Mouse (Mus musculus): ENCODE measurements around the gene Aebp2. TPM values are rescaled to one million over a fixed set of nuclear protein-coding genes. Genes with fewer than 3 reads are reported as not detected.

The Aebp2 gene
- polyA plus RNA-seq (2012) = 36.7 and 47.9 TPM in 2 replicates

GRCm38 (mm10) chr6:140622391-140623225 is at the start of gene Aebp2:
TSS of gene Aebp2 (plus strand) at chr6:140622663.
- no peak for TF ChIP-seq GATA1 (IDR thresholded peaks at IDR 0.05; ENCODE audit: low read length)

DNA sequence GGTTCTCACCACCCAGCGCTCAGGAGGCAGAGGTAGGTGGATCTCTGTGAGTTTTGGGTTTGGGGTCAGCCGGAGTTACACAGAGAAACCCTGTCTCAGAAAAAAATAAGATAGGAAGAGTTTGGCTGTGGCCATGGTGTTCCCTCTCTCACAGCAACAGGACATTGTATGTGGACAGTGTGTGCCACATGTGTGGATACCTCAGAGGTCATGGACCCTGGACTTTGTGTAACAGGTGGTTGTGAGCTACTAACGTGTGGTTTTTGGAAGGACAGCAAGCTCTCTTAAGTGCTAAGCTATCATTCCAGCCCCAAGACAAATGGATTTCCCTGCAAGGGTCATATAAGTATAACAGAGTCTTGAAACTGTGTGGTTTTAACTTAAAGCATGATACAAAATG is 47.5 kb upstream of the Aebp2 start:
- TF ChIP-seq GATA1 (IDR thresholded peaks at IDR 0.05; ENCODE audit: low read length) = no peak

DNA sequence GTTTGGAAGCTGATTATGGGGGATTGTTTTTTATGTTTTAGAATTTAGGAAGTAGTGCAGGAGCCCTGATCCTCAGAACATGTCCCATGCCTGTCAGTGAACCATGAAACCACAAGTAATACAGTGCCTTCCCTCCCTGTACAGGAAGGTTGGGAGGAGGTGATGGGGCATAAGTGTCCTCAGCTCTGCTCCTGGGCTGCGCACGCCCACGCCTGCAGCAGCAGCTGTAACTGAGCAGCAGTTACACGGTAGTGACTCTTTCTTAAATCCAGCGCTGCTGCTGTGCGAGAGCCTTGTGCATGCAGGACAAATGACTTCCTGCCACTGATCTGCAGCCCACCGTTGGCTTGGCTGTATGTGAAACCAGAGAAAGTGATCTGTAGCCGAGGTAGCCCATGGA is 46.3 kb upstream of the Aebp2 start:
- TF ChIP-seq GATA1 (IDR thresholded peaks at IDR 0.05; ENCODE audit: low read length) = no peak

DNA sequence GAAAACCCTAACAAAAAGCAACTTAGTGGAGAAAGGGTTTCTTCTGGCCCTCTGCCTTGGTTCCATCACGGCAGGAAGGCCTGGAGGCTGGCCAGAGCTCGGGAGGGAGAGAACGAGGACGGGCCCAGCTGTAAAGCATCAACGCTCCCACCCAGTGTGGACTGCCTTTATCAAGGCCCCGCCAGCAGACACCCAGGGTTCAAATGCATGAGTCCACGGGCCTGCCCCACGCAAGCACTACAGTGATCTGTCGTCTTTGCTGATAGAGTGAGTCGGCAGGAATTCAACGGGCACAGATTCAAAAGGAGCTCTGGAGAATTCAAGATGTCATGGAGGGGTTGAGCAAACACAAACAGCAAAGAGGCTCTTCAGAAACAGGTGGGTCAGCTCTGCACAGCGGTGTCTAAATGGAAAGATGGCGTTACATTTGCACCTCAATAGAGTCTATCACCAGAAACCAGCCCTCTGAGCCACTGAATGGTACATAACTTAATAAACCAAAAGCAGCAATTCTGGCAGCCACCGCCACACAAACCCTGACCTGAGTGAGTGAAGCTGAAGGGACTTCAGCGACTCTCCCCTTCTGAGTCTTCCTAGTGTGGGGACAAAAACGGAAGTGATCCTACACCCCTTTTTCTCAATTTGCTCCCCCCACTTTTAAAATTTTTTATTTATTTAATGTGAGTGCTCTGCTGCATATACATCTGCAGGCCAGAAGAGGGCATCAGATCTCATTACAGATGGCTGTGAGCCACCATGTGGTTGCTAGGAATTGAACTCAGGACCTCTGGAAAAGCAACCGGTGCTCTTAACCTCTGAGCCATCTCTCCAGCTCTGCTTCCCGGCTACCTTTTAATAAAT is 45.3 kb upstream of the Aebp2 start:
- no peak for TF ChIP-seq GATA1 (IDR thresholded peaks at IDR 0.05; ENCODE audit: low read length)

DNA sequence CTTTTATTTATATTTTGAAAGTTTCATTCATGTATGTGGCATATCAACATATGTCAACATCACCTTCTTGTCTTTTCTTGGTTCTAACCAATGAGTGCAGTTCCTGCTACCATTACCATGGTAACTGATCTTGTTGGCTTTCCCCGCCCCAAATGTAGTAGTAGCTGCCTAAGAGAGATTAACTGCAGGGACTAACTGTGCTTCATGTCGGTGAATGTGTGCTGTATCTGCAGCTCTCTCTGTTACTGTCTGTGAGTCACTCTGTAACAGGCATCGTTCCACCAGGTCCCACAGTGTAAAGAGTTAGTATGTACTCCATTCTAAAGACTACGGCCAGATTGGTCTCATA is 44.7 kb upstream of the Aebp2 start:
- no peak for TF ChIP-seq GATA1 (IDR thresholded peaks at IDR 0.05; ENCODE audit: low read length)

GRCm38 (mm10) chr6:140580170-140580569 is 42.3 kb upstream of the Aebp2 start:
- no peak for TF ChIP-seq GATA1 (IDR thresholded peaks at IDR 0.05; ENCODE audit: low read length)

DNA sequence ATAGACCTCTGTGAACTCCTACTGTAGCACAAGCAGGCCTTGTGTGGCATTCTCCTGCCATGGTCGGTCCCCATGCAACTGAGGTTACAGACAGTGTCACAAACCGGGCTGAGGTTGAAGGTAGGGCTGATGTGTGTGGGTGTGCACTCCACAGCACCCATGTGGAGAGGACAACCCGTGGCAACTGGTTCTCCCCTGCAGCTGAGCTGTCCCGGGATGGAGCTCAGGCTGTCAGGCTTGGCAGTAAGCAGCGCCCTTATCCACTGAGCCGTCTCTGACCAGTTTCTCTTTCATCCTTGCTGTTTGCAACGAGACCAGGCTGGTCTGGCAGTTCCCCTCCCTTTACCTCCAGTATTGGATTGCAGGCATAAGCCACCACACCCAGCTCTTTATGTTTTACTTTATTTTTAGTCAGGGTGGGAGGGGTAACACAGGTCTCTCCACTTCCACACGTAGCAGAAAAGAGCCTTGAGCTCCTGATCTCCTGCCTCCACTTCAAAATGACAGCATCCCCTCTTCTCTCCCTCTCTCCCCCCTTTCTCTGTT is 35.7 kb upstream of the Aebp2 start:
- TF ChIP-seq GATA1 (IDR thresholded peaks at IDR 0.05; ENCODE audit: low read length) = no peak

DNA sequence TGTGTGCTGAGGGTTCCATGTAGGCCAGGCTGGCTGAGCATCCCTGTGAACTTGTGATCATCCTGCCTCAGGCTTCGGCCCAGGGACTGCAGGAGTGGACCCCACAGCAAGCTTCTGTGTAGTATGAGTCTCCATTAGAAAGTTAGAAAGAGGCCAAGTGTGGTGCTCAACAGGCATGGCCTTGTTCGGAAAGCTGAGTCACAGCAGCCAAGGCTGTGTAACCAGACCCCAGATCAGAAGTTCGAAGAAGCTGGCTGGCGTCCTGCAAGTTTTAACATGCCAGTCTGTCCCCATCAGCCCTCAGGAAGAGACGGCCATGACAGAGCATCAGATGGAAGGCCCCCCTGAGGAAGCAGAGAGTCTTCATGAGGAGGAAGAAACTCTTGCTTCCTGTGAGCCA is 31.1 kb upstream of the Aebp2 start:
- no peak for TF ChIP-seq GATA1 (IDR thresholded peaks at IDR 0.05; ENCODE audit: low read length)

GRCm38 (mm10) chr6:140592713-140593112 is 29.8 kb upstream of the Aebp2 start:
- no peak for TF ChIP-seq GATA1 (IDR thresholded peaks at IDR 0.05; ENCODE audit: low read length)

- no peak for TF ChIP-seq GATA1 (IDR thresholded peaks at IDR 0.05; ENCODE audit: low read length)
These were observed 28.9 kb upstream of the Aebp2 start for GRCm38 (mm10) chr6:140593420-140594170.

GRCm38 (mm10) chr6:140597381-140598329 is 24.8 kb upstream of the Aebp2 start:
- TF ChIP-seq GATA1 (IDR thresholded peaks at IDR 0.05; ENCODE audit: low read length) = no peak

GRCm38 (mm10) chr6:140598516-140598915 is 23.9 kb upstream of the Aebp2 start:
- no peak for TF ChIP-seq GATA1 (IDR thresholded peaks at IDR 0.05; ENCODE audit: low read length)

DNA sequence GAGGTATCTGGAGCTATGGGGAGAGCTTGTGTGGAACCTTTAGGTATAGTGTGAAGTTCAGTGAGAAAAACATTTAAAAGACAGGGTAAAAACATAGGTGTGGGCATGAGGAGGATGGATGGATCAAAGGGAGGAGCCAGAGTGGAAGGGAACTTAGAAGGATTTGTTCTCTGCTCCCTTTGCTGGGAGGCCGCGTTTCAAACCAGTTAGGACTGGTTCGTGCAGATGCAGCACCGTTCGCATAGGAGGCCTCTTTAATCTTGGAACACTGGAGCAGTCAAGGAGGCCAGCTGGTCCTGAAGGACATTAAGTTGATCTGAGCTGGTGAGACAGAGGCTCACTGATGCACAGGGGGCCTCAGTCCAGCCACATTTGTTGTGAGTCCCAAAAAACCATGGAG is 23.1 kb upstream of the Aebp2 start:
- TF ChIP-seq GATA1 (IDR thresholded peaks at IDR 0.05; ENCODE audit: low read length) = no peak

GRCm38 (mm10) chr6:140601175-140601574 is 21.3 kb upstream of the Aebp2 start:
- TF ChIP-seq GATA1 (IDR thresholded peaks at IDR 0.05; ENCODE audit: low read length) = no peak
